Mouse (Mus musculus): ENCODE measurements around the gene Dcaf17. TPM values are rescaled to one million over a fixed set of nuclear protein-coding genes. Genes with fewer than 3 reads are reported as not detected.

Dcaf17 gene
- 10 to 100 TPM; 12.2 to 15.4 TPM for total RNA-seq (2021)
- long read RNA-seq, experiment 1, full-length matches to known transcripts = 7 of 11 reads
- long read RNA-seq, experiment 1, partial matches to known transcripts = 1 of 11 reads
- long read RNA-seq, experiment 1, other reads (novel, unspliced or antisense) = 3 of 11 reads
- long read RNA-seq, experiment 2, full-length matches to known transcripts = 3 of 3 reads
- long read RNA-seq, experiment 2, partial matches to known transcripts = 0 of 3 reads
- long read RNA-seq, experiment 2, other reads (novel, unspliced or antisense) = 0 of 3 reads

- peak; percentile 94 to 96 for DNase-seq
Observed at GRCm38 (mm10) chr2:71055300-71056114, at the start of gene Dcaf17, which contains the start of gene Mettl8. Gene Dcaf17, plus strand, starts transcription at chr2:71055328. Gene Mettl8, minus strand, starts transcription at chr2:71055583.

- peak; percentile 10 to 32 for DNase-seq
Observed at GRCm38 (mm10) chr2:71011816-71012215, 43.3 kb upstream of the Dcaf17 start.

GRCm38 (mm10) chr2:71013521-71013920, 41.6 kb upstream of the Dcaf17 start:
- DNase-seq = peak; percentile 69 to 70

GRCm38 (mm10) chr2:71019277-71019676, 35.9 kb upstream of the Dcaf17 start:
- DNase-seq = no peak

GRCm38 (mm10) chr2:71019704-71020375, 35.3 kb upstream of the Dcaf17 start:
- DNase-seq = no peak

GRCm38 (mm10) chr2:71020674-71021073, 34.5 kb upstream of the Dcaf17 start:
- DNase-seq = no peak

GRCm38 (mm10) chr2:71022991-71023390, 32.1 kb upstream of the Dcaf17 start:
- DNase-seq = no peak

- DNase-seq = no peak
Observed at GRCm38 (mm10) chr2:71023986-71024385, 31.1 kb upstream of the Dcaf17 start.

GRCm38 (mm10) chr2:71025576-71026315, 29.4 kb upstream of the Dcaf17 start:
- no peak for DNase-seq

GRCm38 (mm10) chr2:71026787-71027186, 28.3 kb upstream of the Dcaf17 start:
- peak; percentile 12 to 17 for DNase-seq

GRCm38 (mm10) chr2:71027631-71028030, 27.5 kb upstream of the Dcaf17 start:
- DNase-seq = no peak

- DNase-seq = no peak
Observed at GRCm38 (mm10) chr2:71030663-71031062, 24.5 kb upstream of the Dcaf17 start.

- no peak for DNase-seq
Observed at GRCm38 (mm10) chr2:71031973-71032794, 22.9 kb upstream of the Dcaf17 start.

GRCm38 (mm10) chr2:71033014-71033413, 22.1 kb upstream of the Dcaf17 start:
- DNase-seq = no peak

- no peak for DNase-seq
Observed at GRCm38 (mm10) chr2:71033987-71034386, 21.1 kb upstream of the Dcaf17 start.

GRCm38 (mm10) chr2:71037447-71037846, 17.7 kb upstream of the Dcaf17 start:
- no peak for DNase-seq

- DNase-seq = peak; percentile 84 to 88
Observed at GRCm38 (mm10) chr2:71039522-71040121, 15.5 kb upstream of the Dcaf17 start.

- DNase-seq = no peak
Observed at GRCm38 (mm10) chr2:71046151-71046550, 9.0 kb upstream of the Dcaf17 start.

- DNase-seq = no peak
Observed at GRCm38 (mm10) chr2:71046751-71047320, 8.3 kb upstream of the Dcaf17 start.

GRCm38 (mm10) chr2:71048896-71049295, 6.2 kb upstream of the Dcaf17 start:
- no peak for DNase-seq

Data from adrenal gland, postnatal 36 days (tissue).